Mouse (Mus musculus) heart, adult 2 months (tissue): ENCODE measurements at regions not wholly inside any gene's neighbourhood (a gene's known extent, or its start where the extent isn't known, plus 50 kb on each side); places are given as distances from the start of the nearest gene placed in this dataset.

Experiments used
- EP300 ChIP-seq: fragments of 200-500 bp; IDR thresholded peaks from 2 replicates; pipeline ENCODE4 v1.6.1; 2011; ENCODE audit warnings: low read depth, low read length, control low read depth; ENCODE audit not compliant: insufficient read depth
- POLR2A ChIP-seq: fragments of 200-500 bp; IDR thresholded peaks from 2 replicates; pipeline ENCODE4 v1.6.1; 2011; ENCODE audit warnings: mild to moderate bottlenecking, low read depth, low read length, control low read depth; ENCODE audit not compliant: insufficient read depth

DNA sequence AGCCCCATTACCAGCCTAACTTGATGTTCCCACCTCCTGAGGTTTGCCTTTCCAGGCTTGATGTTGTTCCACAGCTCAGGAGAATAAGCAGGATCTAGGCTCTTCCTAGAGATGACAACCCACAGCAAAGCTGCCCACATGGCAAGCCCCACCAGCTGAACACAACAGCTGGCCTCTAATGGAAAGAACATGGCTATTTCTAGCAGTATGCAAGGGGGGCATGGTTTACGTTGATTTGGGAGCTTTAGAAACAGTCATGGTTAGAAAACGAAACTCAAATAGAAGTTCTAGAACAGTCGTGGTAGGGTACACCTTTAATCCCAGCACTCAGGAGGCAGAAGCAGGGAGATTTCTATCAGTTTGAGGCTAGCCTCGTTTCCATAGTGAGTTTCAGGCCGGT, 123.5 kb upstream of the Rreb1 start:
- TF ChIP-seq POLR2A, result no peak
- no peak for TF ChIP-seq EP300
